Mouse (Mus musculus) stomach, postnatal 0 days (tissue): ENCODE results near the gene Hk3. TPM values are rescaled to one million over a fixed set of nuclear protein-coding genes. Genes with fewer than 3 reads are reported as not detected.

Experiments
- ATAC-seq: fragments of 200-750 bp; cut with Nextera tagmentation; 2 replicates; pipeline ENCODE4 v1.8.0; 2017; ENCODE audit not compliant: low FRiP score, low TSS enrichment
- DNase-seq: peaks from one replicate; pipeline ENCODE4 v3.0.0-alpha.2; 2016; ENCODE audit warnings: low spot score
- H3K27ac ChIP-seq: fragments of 300-500 bp; sonication (generic); replicated peaks from 2 replicates; pipeline ENCODE4 v1.5.1; 2014; ENCODE audit warnings: mild to moderate bottlenecking, control low read depth
- H3K27me3 ChIP-seq: fragments of 300-500 bp; sonication (generic); 2 replicates; pipeline ENCODE4 v1.6.1; 2014; ENCODE audit warnings: low read length; ENCODE audit not compliant: control insufficient read depth, insufficient read depth
- H3K36me3 ChIP-seq: fragments of 300-500 bp; sonication (generic); 2 replicates; pipeline ENCODE4 v1.6.1; 2014; ENCODE audit warnings: low read length, mixed read lengths; ENCODE audit not compliant: control insufficient read depth, insufficient read depth
- H3K4me1 ChIP-seq: fragments of 300-500 bp; sonication (generic); replicated peaks from 2 replicates; pipeline ENCODE4 v1.6.1; 2014; ENCODE audit warnings: antibody characterized with exemption; ENCODE audit not compliant: control insufficient read depth, insufficient read depth
- H3K4me2 ChIP-seq: fragments of 300-500 bp; sonication (generic); replicated peaks from 2 replicates; pipeline ENCODE4 v1.6.1; 2014; ENCODE audit warnings: low read depth, mild to moderate bottlenecking, control low read depth, moderate library complexity
- H3K4me3 ChIP-seq: fragments of 300-500 bp; sonication (generic); 2 replicates; pipeline ENCODE4 v1.5.1; 2014; ENCODE audit warnings: low read depth, low read length, control low read depth
- H3K9ac ChIP-seq: fragments of 300-500 bp; sonication (generic); 2 replicates; pipeline ENCODE4 v1.6.1; 2014; ENCODE audit warnings: mild to moderate bottlenecking, low read length, control low read depth, mixed read lengths
- H3K9me3 ChIP-seq: fragments of 300-500 bp; sonication (generic); 2 replicates; pipeline ENCODE4 v1.6.1; 2016; ENCODE audit warnings: low read length; ENCODE audit not compliant: control insufficient read depth
- CTCF ChIP-seq: IDR thresholded peaks from 2 replicates; pipeline ENCODE4 v1.5.1; 2016; ENCODE audit warnings: antibody characterized with exemption, low read depth, mild to moderate bottlenecking, moderate library complexity
- EP300 ChIP-seq: optimal IDR thresholded peaks from 2 replicates; pipeline ENCODE3; 2016; ENCODE audit warnings: antibody characterized with exemption
- WGBS: fragments of 180-500 bp; shearing (Covaris S2); extraction: QIAGEN DNeasy Blood & Tissue Kit; methylation state at CpG from one replicate; pipeline ENCODE4 v1.1.7; 2014; 5-methylcytosine and 5-hydroxymethylcytosine counted together
- polyA plus RNA-seq: library from polyadenylated mRNA; unstranded; fragments of >200 nt; fragmentation: Nextera tagmentation; extraction: Ambion mirVana; gene quantifications from 2 replicates; pipeline ENCODE4 v1.2.1, GENCODE M21; 2015

Hk3 gene
- polyA plus RNA-seq, result 0.69 TPM in 2 replicates

- DNase-seq (no peak), ATAC-seq (no peak)
- Histone ChIP-seq H3K27ac (no peak within 1 kb of the TSS), H3K4me1 (no peaks in the 10 kb centered on the region), H3K4me3 (no peak within 1 kb of the TSS), H3K9me3 (no peaks in the 10 kb centered on the region), H3K9ac (no peak within 1 kb of the TSS), H3K4me2 (no peak within 1 kb of the TSS), H3K36me3 (no peaks in the 10 kb centered on the region), H3K27me3 (no peaks in the 10 kb centered on the region)
- no peak for TF ChIP-seq CTCF
- TF ChIP-seq EP300, result no peak
- 82% methylated on average over 13 of the region's 13 CpGs for WGBS
Measured at GRCm38 (mm10) chr13:55021194-55021779, at the start of gene Hk3. Gene Hk3, minus strand, starts transcription at chr13:55021385.

DNA sequence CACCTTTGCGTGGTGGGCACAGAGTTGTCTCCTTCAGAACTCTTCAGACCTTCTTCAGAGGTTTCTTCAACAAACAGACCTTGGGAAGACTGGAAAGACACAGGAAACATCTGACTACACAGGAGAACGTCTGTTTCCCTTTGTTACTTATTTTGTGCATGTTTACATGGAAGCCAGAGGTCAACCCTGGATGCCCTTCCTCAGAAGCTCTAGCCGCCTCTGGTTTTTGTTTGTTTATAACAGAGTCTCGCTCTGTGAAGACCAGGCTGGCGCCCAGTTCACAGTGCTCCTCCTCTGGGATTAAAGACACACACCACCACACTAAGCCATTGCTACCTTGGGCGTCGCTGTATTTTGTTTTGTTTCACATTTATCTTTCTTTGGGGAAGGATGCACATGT is 48.5 kb upstream of the Hk3 start:
- TF ChIP-seq CTCF, result no peak
- no peak for TF ChIP-seq EP300
- H3K27me3 ChIP-seq, result no peaks in the 10 kb centered on the region
- no peak for ATAC-seq
- no peak overlapping the region for H3K4me2 ChIP-seq
- no peaks in the 10 kb centered on the region for H3K36me3 ChIP-seq
- DNase-seq, result no peak
- no peak overlapping the region for H3K9ac ChIP-seq
- H3K27ac ChIP-seq, result no peak overlapping the region
- no peaks in the 10 kb centered on the region for H3K4me1 ChIP-seq
- H3K9me3 ChIP-seq, result no peaks in the 10 kb centered on the region
- WGBS, result 52% methylated on average over 7 of the region's 7 CpGs
- H3K4me3 ChIP-seq, result no peak overlapping the region

DNA sequence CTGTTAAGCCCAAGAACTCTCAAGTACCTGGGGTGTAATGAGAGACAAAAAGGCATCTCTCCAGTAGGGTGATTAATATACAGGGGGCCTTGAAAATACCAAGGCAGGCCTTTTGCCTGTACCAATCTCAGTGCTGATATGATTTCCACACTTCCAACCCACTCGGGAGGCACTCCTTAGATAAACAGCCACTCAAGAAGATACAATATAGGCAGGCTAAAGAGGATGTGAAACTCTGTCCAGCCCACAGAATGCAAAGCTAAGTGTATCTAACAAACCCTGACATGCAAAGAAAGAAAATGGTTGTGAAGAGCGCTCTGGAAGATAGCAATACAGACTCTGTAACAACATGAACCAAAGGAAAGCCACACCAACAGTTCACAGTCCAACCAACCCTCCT is 42.1 kb upstream of the Hk3 start:
- no peaks in the 10 kb centered on the region for H3K9me3 ChIP-seq
- no peaks in the 10 kb centered on the region for H3K27me3 ChIP-seq
- H3K4me2 ChIP-seq, result no peak overlapping the region
- 76% methylated on average over 2 of the region's 2 CpGs for WGBS
- no peak for DNase-seq
- H3K36me3 ChIP-seq, result no peaks in the 10 kb centered on the region
- no peak overlapping the region for H3K9ac ChIP-seq
- TF ChIP-seq CTCF, result no peak
- TF ChIP-seq EP300, result no peak
- no peak for ATAC-seq
- H3K27ac ChIP-seq, result no peak overlapping the region
- no peaks in the 10 kb centered on the region for H3K4me1 ChIP-seq
- H3K4me3 ChIP-seq, result no peak overlapping the region

DNA sequence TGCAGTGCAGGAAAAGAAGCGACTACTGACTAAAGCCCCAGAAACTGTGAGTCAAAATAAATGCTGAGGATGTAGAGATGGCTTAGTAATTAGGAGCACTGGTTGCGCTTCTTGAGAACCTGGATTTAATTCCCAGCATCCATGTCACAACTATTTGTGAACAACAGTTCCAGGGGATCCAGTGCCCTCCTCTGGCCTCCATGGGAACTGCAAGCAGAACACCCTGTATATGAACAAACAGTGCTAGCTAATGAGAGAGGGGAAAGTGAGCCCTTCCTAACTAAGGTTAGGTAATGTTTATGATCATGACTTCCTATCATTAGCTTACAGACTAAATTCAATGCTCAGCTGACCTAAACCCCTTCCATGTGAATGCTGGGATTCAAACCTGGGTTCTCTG is 36.9 kb upstream of the Hk3 start:
- no peak overlapping the region for H3K4me2 ChIP-seq
- H3K27me3 ChIP-seq, result no peaks in the 10 kb centered on the region
- 95% methylated on average over 2 of the region's 2 CpGs for WGBS
- no peak for TF ChIP-seq EP300
- TF ChIP-seq CTCF, result peak; percentile 61
- ATAC-seq (no peak), DNase-seq (no peak)
- no peak overlapping the region for H3K9ac ChIP-seq
- H3K27ac ChIP-seq, result no peak overlapping the region
- H3K4me3 ChIP-seq, result no peak overlapping the region
- H3K4me1 ChIP-seq, result no peaks in the 10 kb centered on the region
- no peaks in the 10 kb centered on the region for H3K9me3 ChIP-seq
- no peaks in the 10 kb centered on the region for H3K36me3 ChIP-seq

GRCm38 (mm10) chr13:55047706-55048105 is 26.5 kb upstream of the Hk3 start:
- Histone ChIP-seq H3K4me3 (no peak overlapping the region), H3K9me3 (no peaks in the 10 kb centered on the region), H3K4me1 (no peaks in the 10 kb centered on the region), H3K27me3 (no peaks in the 10 kb centered on the region), H3K36me3 (no peaks in the 10 kb centered on the region), H3K27ac (no peak overlapping the region), H3K9ac (no peak overlapping the region), H3K4me2 (no peak overlapping the region)
- ATAC-seq, result no peak
- no peak for DNase-seq
- 84% methylated on average over 3 of the region's 3 CpGs for WGBS
- TF ChIP-seq CTCF (no peak), EP300 (no peak)

GRCm38 (mm10) chr13:55040016-55040415 is 18.8 kb upstream of the Hk3 start:
- Histone ChIP-seq H3K27ac (no peak overlapping the region), H3K9me3 (no peaks in the 10 kb centered on the region), H3K4me3 (no peak overlapping the region), H3K4me1 (no peaks in the 10 kb centered on the region), H3K27me3 (no peaks in the 10 kb centered on the region), H3K9ac (no peak overlapping the region), H3K4me2 (no peak overlapping the region), H3K36me3 (peaks cover 3% of the 10 kb centered on the region; the same call in 1 of the 2 replicates)
- WGBS, result 93% methylated on average over 2 of the region's 2 CpGs
- no peak for ATAC-seq
- DNase-seq, result no peak
- TF ChIP-seq CTCF (no peak), EP300 (no peak)
